Mouse (Mus musculus) heart, postnatal 0 days (tissue): ENCODE results near the gene Map4k5. TPM values are rescaled to one million over a fixed set of nuclear protein-coding genes. Genes with fewer than 3 reads are reported as not detected.

ENCODE experiments used
- ATAC-seq: fragments of 200-750 bp; cut with Nextera tagmentation; 2 replicates; pipeline ENCODE4 v1.8.0; 2017; ENCODE audit warnings: low read depth, moderate number of reproducible peaks, moderate library complexity; ENCODE audit not compliant: insufficient read depth
- DNase-seq: peaks from one replicate; pipeline ENCODE4 v3.0.0-alpha.2; 2016; ENCODE audit warnings: low spot score
- H3K27ac ChIP-seq: fragments of 300-500 bp; sonication (generic); 2 replicates; pipeline ENCODE4 v1.5.1; 2014; ENCODE audit warnings: low read depth, mild to moderate bottlenecking
- H3K27me3 ChIP-seq: fragments of 300-500 bp; sonication (generic); 2 replicates; pipeline ENCODE4 v1.6.1; 2014; ENCODE audit warnings: low read length, mixed read lengths; ENCODE audit not compliant: control insufficient read depth, insufficient read depth
- H3K36me3 ChIP-seq: fragments of 300-500 bp; sonication (generic); replicated peaks from 2 replicates; pipeline ENCODE4 v1.6.1; 2014; ENCODE audit warnings: low read length, mixed read lengths; ENCODE audit not compliant: control insufficient read depth, insufficient read depth
- H3K4me1 ChIP-seq: fragments of 300-500 bp; sonication (generic); 2 replicates; pipeline ENCODE4 v1.6.1; 2014; ENCODE audit warnings: antibody characterized with exemption; ENCODE audit not compliant: control insufficient read depth, insufficient read depth
- H3K4me2 ChIP-seq: fragments of 300-500 bp; sonication (generic); 2 replicates; pipeline ENCODE4 v1.6.1; 2014; ENCODE audit warnings: low read depth, mild to moderate bottlenecking, low read length, moderate library complexity
- H3K4me3 ChIP-seq: fragments of 300-500 bp; sonication (generic); 2 replicates; pipeline ENCODE4 v1.5.1; 2014; ENCODE audit warnings: low read depth, low read length
- H3K9ac ChIP-seq: fragments of 300-500 bp; sonication (generic); replicated peaks from 2 replicates; pipeline ENCODE4 v1.6.1; 2014; ENCODE audit warnings: low read depth, low read length, mixed read lengths
- H3K9me3 ChIP-seq: fragments of 300-500 bp; sonication (generic); replicated peaks from 2 replicates; pipeline ENCODE4 v1.6.1; 2016; ENCODE audit warnings: low read length; ENCODE audit not compliant: control insufficient read depth
- CTCF ChIP-seq: IDR thresholded peaks from 2 replicates; pipeline ENCODE4 v1.5.1; 2016; ENCODE audit warnings: antibody characterized with exemption, control low read depth, low read depth
- EP300 ChIP-seq: IDR thresholded peaks from 2 replicates; pipeline ENCODE4 v1.6.1; 2016; ENCODE audit warnings: antibody characterized with exemption, low read depth
- WGBS: fragments of 180-500 bp; shearing (Covaris S2); extraction: QIAGEN DNeasy Blood & Tissue Kit; methylation state at CpG from one replicate; pipeline ENCODE4 v1.1.7; 2014; 5-methylcytosine and 5-hydroxymethylcytosine counted together
- polyA plus RNA-seq: library from polyadenylated mRNA; unstranded; fragments of >200 nt; fragmentation: Nextera tagmentation; extraction: Ambion mirVana; gene quantifications from 2 replicates; pipeline ENCODE4 v1.2.1, GENCODE M21; 2015
- total RNA-seq: library from RNA; depleted of rRNA; stranded (reverse); fragments of >200 nt; gene quantifications from 2 replicates; pipeline ENCODE4 v1.2.3, GENCODE M21; 2014; ENCODE audit warnings: low replicate concordance

Gene Map4k5
- total and polyA plus RNA-seq, 2 experiments from 2014 or later: 20.2 to 55.8 TPM

DNA sequence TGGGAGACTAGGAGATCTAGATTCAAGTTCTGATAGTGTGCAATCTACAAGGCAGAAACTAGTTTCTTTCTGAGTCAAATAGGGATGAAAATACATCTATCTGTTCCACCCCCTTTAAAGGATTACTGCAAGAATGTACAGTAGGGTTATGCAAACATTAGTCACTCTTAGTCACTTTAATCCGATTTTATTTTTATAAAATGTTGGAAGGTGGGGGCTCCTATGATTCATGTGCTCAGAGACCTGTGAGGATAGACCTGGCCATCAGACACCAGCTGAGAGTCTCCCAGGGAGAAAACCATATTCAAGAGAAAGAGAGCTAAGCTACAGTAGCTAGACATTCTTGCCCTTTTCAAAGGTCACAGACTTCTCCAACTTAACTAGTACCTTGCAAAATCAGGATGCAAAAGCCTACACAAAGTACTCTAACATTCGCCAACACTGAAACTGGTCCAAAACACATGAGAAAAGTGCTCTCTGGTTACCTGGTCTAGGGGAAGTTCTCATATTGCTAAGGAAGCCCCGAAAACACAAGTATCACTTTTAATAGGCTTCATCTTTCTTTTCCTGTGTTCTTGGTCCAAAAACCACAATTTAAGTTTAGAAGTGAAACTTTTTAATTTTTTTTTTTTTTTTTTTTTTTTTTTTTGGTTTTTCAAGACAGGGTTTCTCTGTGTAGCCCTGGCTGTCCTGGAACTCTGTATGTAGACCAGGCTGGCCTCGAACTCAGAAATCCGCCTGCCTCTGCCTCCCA lies 7.7 kb downstream of the Map4k5 start:
- Histone ChIP-seq H3K9ac (no peak overlapping the region), H3K4me2 (no peak overlapping the region), H3K27ac (no peak overlapping the region), H3K36me3 (no peaks in the 10 kb centered on the region), H3K4me1 (peaks cover 20% of the 10 kb centered on the region), H3K4me3 (no peak overlapping the region), H3K9me3 (no peaks in the 10 kb centered on the region), H3K27me3 (no peaks in the 10 kb centered on the region)
- no peak for ATAC-seq
- no peak for DNase-seq
- TF ChIP-seq EP300: no peak
- TF ChIP-seq CTCF: no peak
- WGBS: 90% methylated on average over 5 of the region's 5 CpGs

DNA sequence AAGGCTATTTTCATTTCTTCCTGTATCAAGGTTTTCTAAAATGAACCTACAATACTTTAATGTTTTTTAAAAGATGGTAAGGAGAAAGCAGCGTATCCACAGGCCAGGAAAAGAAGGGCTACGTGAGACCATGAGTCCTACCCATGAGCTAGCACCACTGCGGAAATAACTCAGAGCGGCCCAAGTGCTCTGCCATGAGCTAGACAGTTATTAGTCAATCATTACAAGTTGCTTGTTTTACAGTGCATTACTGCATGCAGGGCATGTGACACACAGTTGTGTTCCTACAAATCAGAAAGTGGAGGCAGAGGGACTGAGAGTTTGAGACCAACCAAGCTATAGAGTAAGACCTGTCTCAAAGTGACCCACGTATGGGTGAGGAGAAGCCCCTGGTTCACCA lies 8.9 kb downstream of the Map4k5 start:
- no peaks in the 10 kb centered on the region for H3K9me3 ChIP-seq
- H3K4me3 ChIP-seq: no peak overlapping the region
- TF ChIP-seq EP300 (no peak), CTCF (no peak)
- H3K4me1 ChIP-seq: peaks cover 19% of the 10 kb centered on the region
- H3K9ac ChIP-seq: no peak overlapping the region
- no peaks in the 10 kb centered on the region for H3K36me3 ChIP-seq
- ATAC-seq (no peak), DNase-seq (no peak)
- 88% methylated on average over 5 of the region's 5 CpGs for WGBS
- H3K27ac ChIP-seq: no peak overlapping the region
- no peak overlapping the region for H3K4me2 ChIP-seq
- no peaks in the 10 kb centered on the region for H3K27me3 ChIP-seq

DNA sequence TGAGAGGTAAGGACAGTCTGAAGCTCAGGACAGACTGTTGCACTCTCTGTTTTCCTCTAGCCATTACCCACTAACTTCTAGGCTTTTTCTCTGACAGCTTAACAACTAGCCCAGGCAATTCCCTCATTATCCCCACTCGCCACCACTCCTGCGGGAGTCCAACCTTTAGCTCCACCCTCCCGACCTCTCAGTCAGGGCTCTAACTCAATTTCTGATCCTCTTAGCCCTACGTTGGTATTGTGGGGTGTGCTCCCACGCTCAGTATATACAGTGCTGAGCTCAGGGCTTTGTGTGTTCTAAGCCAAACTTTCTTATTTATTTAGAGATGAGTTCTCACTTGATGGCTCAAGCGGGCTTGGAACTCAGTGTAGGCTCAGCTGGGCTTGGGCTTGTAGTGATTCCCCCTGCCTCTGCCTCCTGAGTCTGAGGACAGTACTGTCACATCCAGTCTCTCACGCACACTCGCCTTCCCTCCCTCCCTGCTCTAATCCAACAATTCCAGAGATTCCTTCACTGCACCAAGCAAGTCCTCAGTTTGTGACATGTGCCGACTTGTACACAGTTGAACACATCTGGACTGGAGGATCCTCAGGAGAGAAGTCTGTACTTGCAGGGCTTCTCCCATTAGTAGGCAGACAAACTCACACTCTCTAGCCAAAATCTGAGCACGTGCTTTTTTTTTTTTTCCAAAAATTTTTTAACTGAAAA lies 11.6 kb downstream of the Map4k5 start:
- 54% methylated on average over 10 of the region's 10 CpGs for WGBS
- peaks cover 8% of the 10 kb centered on the region; the same call in 1 of the 2 replicates for H3K4me1 ChIP-seq
- no peak overlapping the region for H3K4me2 ChIP-seq
- no peak overlapping the region for H3K9ac ChIP-seq
- ATAC-seq (no peak; the same call in 1 of the 2 replicates), DNase-seq (no peak)
- no peak overlapping the region for H3K4me3 ChIP-seq
- H3K36me3 ChIP-seq: no peaks in the 10 kb centered on the region
- H3K27me3 ChIP-seq: no peaks in the 10 kb centered on the region
- TF ChIP-seq EP300 (no peak), CTCF (no peak)
- H3K27ac ChIP-seq: no peak overlapping the region
- no peaks in the 10 kb centered on the region for H3K9me3 ChIP-seq

DNA sequence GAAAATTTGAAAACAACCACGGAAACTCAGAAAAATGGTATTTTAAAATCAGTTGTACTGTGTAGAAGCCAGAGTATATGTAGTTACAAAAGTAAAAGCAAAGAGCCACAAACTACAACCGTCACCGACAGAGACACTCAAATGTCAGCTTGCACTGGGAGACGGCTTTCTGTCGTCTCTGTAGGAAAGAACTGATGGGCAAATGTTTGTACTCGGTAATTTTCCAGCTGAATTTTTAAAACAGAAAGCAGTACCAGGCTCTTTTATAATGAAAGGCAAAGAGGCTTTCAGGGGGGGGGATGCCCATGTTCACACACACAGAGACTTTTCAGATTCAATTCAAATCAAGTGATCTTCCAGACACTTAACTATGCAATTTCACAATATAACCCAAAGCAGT lies 13.3 kb downstream of the Map4k5 start:
- H3K27ac ChIP-seq: no peak overlapping the region
- ATAC-seq (no peak), DNase-seq (no peak)
- 32% methylated on average over 6 of the region's 6 CpGs for WGBS
- TF ChIP-seq CTCF: no peak
- no peak for TF ChIP-seq EP300
- H3K4me1 ChIP-seq: peaks cover 12% of the 10 kb centered on the region; the same call in 1 of the 2 replicates
- H3K27me3 ChIP-seq: no peaks in the 10 kb centered on the region
- H3K4me2 ChIP-seq: no peak overlapping the region; the same call in 1 of the 2 replicates
- H3K9me3 ChIP-seq: no peaks in the 10 kb centered on the region
- H3K4me3 ChIP-seq: no peak overlapping the region
- no peaks in the 10 kb centered on the region for H3K36me3 ChIP-seq
- no peak overlapping the region for H3K9ac ChIP-seq

DNA sequence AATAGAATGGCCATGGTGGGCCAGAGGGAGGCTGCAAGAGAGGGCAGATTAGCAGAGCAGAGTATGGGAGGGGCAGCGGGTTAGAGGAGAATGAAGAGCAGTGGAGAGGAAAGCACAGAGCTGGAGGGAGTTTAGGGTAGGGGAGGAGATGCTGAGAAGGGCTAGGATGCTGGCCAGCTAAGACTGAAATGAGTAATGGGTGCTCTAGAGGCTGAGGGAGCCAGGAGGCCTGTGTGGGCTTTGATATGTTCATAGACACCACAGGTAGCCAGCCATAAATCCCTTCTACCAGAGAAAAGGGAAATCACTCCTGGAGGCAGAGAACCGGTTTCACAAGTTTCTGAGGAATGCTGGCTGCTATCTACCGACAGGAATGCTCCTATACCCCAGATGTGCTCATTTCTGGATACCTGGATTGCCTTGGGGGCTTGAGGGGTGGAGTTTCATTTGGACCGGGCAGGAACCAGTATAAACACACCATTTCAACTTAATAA lies 13.8 kb downstream of the Map4k5 start:
- ATAC-seq (no peak), DNase-seq (no peak)
- Histone ChIP-seq H3K9ac (no peak overlapping the region), H3K36me3 (no peaks in the 10 kb centered on the region), H3K27ac (no peak overlapping the region), H3K27me3 (no peaks in the 10 kb centered on the region), H3K9me3 (no peaks in the 10 kb centered on the region), H3K4me3 (no peak overlapping the region), H3K4me2 (no peak overlapping the region; the same call in 1 of the 2 replicates), H3K4me1 (peaks cover 12% of the 10 kb centered on the region; the same call in 1 of the 2 replicates)
- WGBS: 19% methylated on average over 4 of the region's 4 CpGs
- TF ChIP-seq CTCF (no peak), EP300 (no peak)
